Comparison of ENCODE assay signal across 9 mouse cellular contexts in genomic region chr10:98485751-98486681, GRCm38 (mm10).
DNase-seq lines count a peak whose midpoint lies in the region; ATAC-seq lines count a peak whose summit lies in the region.
"Had no signal": no experiment of that assay in that cellular context is flagged by ENCODE, and none has a peak within 500 bp of the region (broad histone marks: within the 10 kb centered on the region; RNA-seq: fewer than 3 reads in every experiment).

No protein-coding gene starts in this region.

- peak; percentile 15 to 16 for DNase-seq in heart, postnatal 10 days
- DNase-seq in heart, postnatal 36 days, result no peak
- DNase-seq in cerebellum, adult 9-10 months, result peak; percentile 89
- peak; percentile 30 for DNase-seq in gastrocnemius, postnatal 14 days
- DNase-seq in thymus, postnatal 0 days (ENCODE audit: low spot score), result no peak
- DNase-seq in embryo, embryonic 10.5 days (ENCODE audit: low spot score), result no peak
- no peak for DNase-seq in natural killer cell, adult 2 months (ENCODE audit: low spot score in 2 of 2)

- ATAC-seq in limb, embryonic 12.5 days (ENCODE audit: insufficient number of reproducible peaks, insufficient read depth, low FRiP score, low TSS enrichment, low read depth), result no peak

- peak overlapping the region; percentile 39 for H3K4me2 ChIP-seq in limb, embryonic 12.5 days

- no peak overlapping the region for H3K4me3 ChIP-seq in limb, embryonic 12.5 days (replicated peaks)

- H3K27me3 ChIP-seq in limb, embryonic 12.5 days, result no peaks in the 10 kb centered on the region

- WGBS in limb, embryonic 12.5 days, result 42% methylated on average over 20 of the region's 20 CpGs

- H3K36me3 ChIP-seq in limb, embryonic 12.5 days, result no peaks in the 10 kb centered on the region

- 0 out of 2 replicates have a peak overlapping the region, but pooled peaks have one; percentile 45 for H3K27ac ChIP-seq in limb, embryonic 12.5 days
- H3K27ac ChIP-seq: liver, embryonic 14.5 days had no signal

- intact Hi-C loops in heart, postnatal 10 days (cut with DNase I), result no loop called here
- intact Hi-C loops in heart, postnatal 36 days (cut with DNase I), result no loop called here
- intact Hi-C loops in gastrocnemius, postnatal 14 days (cut with DNase I; ENCODE audit: low total_unique reads), result no loop called here

- H3K9ac ChIP-seq in limb, embryonic 12.5 days (replicated peaks), result no peak overlapping the region; the same call in 1 of the 2 replicates
- H3K9ac ChIP-seq: liver, embryonic 14.5 days had no signal

- 0 out of 2 replicates have a peak, but pooled peaks cover 8% of the 10 kb centered on the region for H3K9me3 ChIP-seq in limb, embryonic 12.5 days

- peaks cover 13% of the 10 kb centered on the region; the same call in 1 of the 2 replicates for H3K4me1 ChIP-seq in limb, embryonic 12.5 days (replicated peaks)

Comparison
In these comparisons a context has a peak if more than half of its experiments do, and no peak if none do; other contexts are left out.
1. DNase-seq: peak in heart, postnatal 10 days (2 of 2), cerebellum, adult 9-10 months (single experiment) and gastrocnemius, postnatal 14 days (single experiment); none in heart, postnatal 36 days (0 of 2), thymus, postnatal 0 days (single experiment), embryo, embryonic 10.5 days (single experiment) and natural killer cell, adult 2 months (0 of 2).